Mouse (Mus musculus): ENCODE results near the gene 1700056E22Rik. TPM values are rescaled to one million over a fixed set of nuclear protein-coding genes. Genes with fewer than 3 reads are reported as not detected.

Gene 1700056E22Rik
- polyA plus RNA-seq, 1 experiment from 2014 or later, result 2.4 TPM

DNA sequence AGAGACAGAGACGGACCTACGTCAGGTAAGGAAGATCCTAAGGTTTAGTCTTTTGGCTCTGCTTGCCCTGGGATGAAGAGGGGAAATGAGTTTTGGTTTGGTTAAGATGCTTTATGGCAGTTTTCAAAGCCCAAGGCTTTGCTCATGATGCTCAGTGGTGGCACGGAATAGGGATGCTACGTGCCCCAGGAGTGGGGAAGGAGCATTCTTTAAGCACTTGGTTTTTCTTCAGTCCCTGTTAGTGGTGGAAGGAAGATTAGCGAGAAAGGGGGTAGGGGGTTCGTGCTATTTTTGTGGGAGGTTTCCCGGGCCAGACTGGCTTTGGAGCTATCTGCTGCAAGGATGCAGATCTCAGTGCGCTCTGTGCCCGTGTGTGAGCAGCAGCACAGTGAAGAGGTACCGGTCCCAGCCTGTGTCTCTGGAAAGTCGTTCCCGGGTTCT is 660 bp upstream of the 1700056E22Rik start:
- Histone ChIP-seq H3K9me3 (no peaks in the 10 kb centered on the region), H3K27ac (replicated peaks) (peak overlapping the region; percentile 87), H3K4me1 (peaks cover 53% of the 10 kb centered on the region), H3K4me3 (peak overlapping the region; percentile 85), H3K9ac (peak overlapping the region; percentile 88), H3K27me3 (replicated peaks) (no peaks in the 10 kb centered on the region), H3K4me2 (peak overlapping the region; percentile 77), H3K36me3 (peaks cover 28% of the 10 kb centered on the region)
- under 1% methylated on average over 12 of the region's 12 CpGs for WGBS
- ATAC-seq (ENCODE audit: extremely low read depth, insufficient number of reproducible peaks, low FRiP score, low TSS enrichment), result no peak

DNA sequence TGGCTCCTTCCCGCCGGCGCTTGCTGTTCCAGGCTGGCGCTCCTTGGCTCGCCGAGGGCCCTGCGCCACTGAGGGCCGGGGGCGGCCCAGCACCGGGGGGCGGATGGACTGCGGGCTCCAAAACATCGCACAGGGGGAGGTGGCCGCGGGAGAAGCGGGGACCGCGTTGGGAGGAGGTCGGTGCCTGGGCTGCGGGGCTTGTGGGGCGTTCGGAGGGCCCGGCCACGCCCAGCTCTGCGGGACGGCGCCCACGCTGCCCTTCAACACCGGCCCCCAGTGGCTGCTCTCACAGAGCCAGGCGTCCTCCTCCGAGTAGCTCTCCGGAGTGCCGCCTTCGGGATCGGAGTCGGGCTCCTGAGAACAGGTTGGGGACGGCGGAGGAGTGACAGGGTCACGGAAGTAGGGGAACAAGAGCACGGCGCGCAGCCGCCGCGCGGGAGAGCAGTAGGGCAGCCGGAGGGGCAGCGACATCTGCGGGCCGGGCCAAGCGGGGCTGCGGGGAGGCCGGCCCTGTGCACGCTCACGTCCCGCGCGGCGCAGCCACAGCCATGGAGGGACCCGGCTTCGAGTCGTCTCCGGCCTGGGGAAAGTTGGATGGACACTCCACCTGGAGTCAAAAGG is 601 bp downstream of the 1700056E22Rik start:
- peak overlapping the region; percentile 77 for H3K4me2 ChIP-seq
- no peaks in the 10 kb centered on the region for H3K27me3 ChIP-seq (replicated peaks)
- H3K4me3 ChIP-seq, result peak overlapping the region; percentile 85
- peak overlapping the region; percentile 98 for H3K9ac ChIP-seq
- H3K4me1 ChIP-seq, result peaks cover 40% of the 10 kb centered on the region
- H3K9me3 ChIP-seq, result no peaks in the 10 kb centered on the region
- peak; percentile 62 for ATAC-seq (ENCODE audit: extremely low read depth, insufficient number of reproducible peaks, low FRiP score, low TSS enrichment)
- H3K36me3 ChIP-seq, result peaks cover 18% of the 10 kb centered on the region
- WGBS, result under 1% methylated on average over 63 of the region's 63 CpGs
- H3K27ac ChIP-seq (replicated peaks), result peak overlapping the region; percentile 99

GRCm38 (mm10) chr1:184032682-184033389 is 1.3 kb downstream of the 1700056E22Rik start:
- Histone ChIP-seq H3K27ac (replicated peaks) (peak overlapping the region; percentile 99), H3K4me2 (peak overlapping the region; percentile 77), H3K4me1 (peaks cover 33% of the 10 kb centered on the region), H3K27me3 (replicated peaks) (no peaks in the 10 kb centered on the region), H3K9ac (peak overlapping the region; percentile 98), H3K4me3 (peak overlapping the region; percentile 85), H3K9me3 (no peaks in the 10 kb centered on the region), H3K36me3 (peaks cover 12% of the 10 kb centered on the region)
- 23% methylated on average over 19 of the region's 19 CpGs for WGBS
- ATAC-seq (ENCODE audit: extremely low read depth, insufficient number of reproducible peaks, low FRiP score, low TSS enrichment), result no peak

GRCm38 (mm10) chr1:184030070-184030802 is 3.9 kb downstream of the 1700056E22Rik start:
- no peak overlapping the region for H3K9ac ChIP-seq
- 82% methylated on average over 8 of the region's 8 CpGs for WGBS
- no peaks in the 10 kb centered on the region for H3K27me3 ChIP-seq (replicated peaks)
- no peak overlapping the region for H3K4me3 ChIP-seq
- no peak overlapping the region for H3K27ac ChIP-seq (replicated peaks)
- H3K4me1 ChIP-seq, result peaks cover 9% of the 10 kb centered on the region
- no peak overlapping the region for H3K4me2 ChIP-seq
- ATAC-seq (ENCODE audit: extremely low read depth, insufficient number of reproducible peaks, low FRiP score, low TSS enrichment), result no peak
- no peaks in the 10 kb centered on the region for H3K36me3 ChIP-seq
- no peaks in the 10 kb centered on the region for H3K9me3 ChIP-seq

DNA sequence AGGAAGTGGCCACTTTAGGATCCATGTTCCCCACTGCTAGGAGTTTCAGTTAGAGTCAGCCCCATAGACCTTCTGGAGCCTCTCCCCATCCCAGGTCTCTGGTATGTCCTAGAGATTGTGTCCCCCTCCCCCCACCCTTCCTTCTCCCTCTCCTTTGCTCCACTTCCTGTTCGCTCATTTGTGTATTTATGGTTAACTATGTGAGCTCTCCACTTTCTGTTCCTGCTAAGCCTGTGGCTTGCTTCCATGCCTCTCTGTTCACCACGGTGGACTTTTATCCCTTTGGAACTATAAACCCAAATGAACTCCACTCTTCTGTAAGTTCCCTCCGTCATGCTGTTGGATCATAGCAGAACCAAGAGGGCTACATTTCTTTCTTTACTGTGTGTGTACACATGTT is 7.1 kb downstream of the 1700056E22Rik start:
- no peak overlapping the region for H3K4me2 ChIP-seq
- H3K36me3 ChIP-seq, result no peaks in the 10 kb centered on the region
- H3K9ac ChIP-seq, result no peak overlapping the region
- 79% methylated on average over 3 of the region's 3 CpGs for WGBS
- H3K9me3 ChIP-seq, result no peaks in the 10 kb centered on the region
- H3K4me1 ChIP-seq, result no peaks in the 10 kb centered on the region
- no peak overlapping the region for H3K27ac ChIP-seq (replicated peaks)
- ATAC-seq (ENCODE audit: extremely low read depth, insufficient number of reproducible peaks, low FRiP score, low TSS enrichment), result no peak
- H3K27me3 ChIP-seq (replicated peaks), result no peaks in the 10 kb centered on the region
- no peak overlapping the region for H3K4me3 ChIP-seq

- Histone ChIP-seq H3K4me2 (no peak overlapping the region), H3K36me3 (no peaks in the 10 kb centered on the region), H3K27me3 (replicated peaks) (no peaks in the 10 kb centered on the region), H3K9me3 (no peaks in the 10 kb centered on the region), H3K9ac (no peak overlapping the region), H3K4me3 (no peak overlapping the region), H3K27ac (replicated peaks) (no peak overlapping the region), H3K4me1 (no peaks in the 10 kb centered on the region)
- 77% methylated on average over 5 of the region's 5 CpGs for WGBS
- ATAC-seq (ENCODE audit: extremely low read depth, insufficient number of reproducible peaks, low FRiP score, low TSS enrichment), result no peak
Measured at GRCm38 (mm10) chr1:184025079-184025478, 9.0 kb downstream of the 1700056E22Rik start.

DNA sequence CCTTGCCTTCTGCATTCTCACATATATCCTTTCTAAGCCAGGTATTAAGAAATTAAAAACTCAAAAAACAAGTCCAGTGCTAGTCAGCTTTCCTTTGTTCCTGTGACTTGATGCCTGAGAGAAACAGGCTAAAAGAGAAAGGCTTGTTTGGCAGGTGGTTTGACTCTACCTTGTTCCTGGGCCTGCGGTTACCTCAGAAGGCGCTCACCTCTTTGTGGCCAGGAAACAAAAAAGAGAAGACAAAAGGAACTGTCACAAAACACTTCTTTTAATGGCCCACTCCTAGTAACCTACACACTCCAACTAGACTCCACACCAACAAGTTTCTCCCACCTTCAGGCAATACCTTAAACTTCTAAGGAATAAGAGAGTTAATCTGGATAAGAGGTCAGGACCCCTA is 9.5 kb downstream of the 1700056E22Rik start:
- no peak overlapping the region for H3K9ac ChIP-seq
- H3K27me3 ChIP-seq (replicated peaks), result no peaks in the 10 kb centered on the region
- WGBS, result 94% methylated on average over 2 of the region's 2 CpGs
- ATAC-seq (ENCODE audit: extremely low read depth, insufficient number of reproducible peaks, low FRiP score, low TSS enrichment), result no peak
- peaks cover 4% of the 10 kb centered on the region for H3K4me1 ChIP-seq
- no peaks in the 10 kb centered on the region for H3K36me3 ChIP-seq
- H3K4me2 ChIP-seq, result no peak overlapping the region
- no peak overlapping the region for H3K27ac ChIP-seq (replicated peaks)
- H3K4me3 ChIP-seq, result no peak overlapping the region
- H3K9me3 ChIP-seq, result no peaks in the 10 kb centered on the region

- WGBS, result 51% methylated on average over 2 of the region's 2 CpGs
- no peak for ATAC-seq (ENCODE audit: extremely low read depth, insufficient number of reproducible peaks, low FRiP score, low TSS enrichment)
- H3K27ac ChIP-seq (replicated peaks), result no peak overlapping the region
- H3K4me1 ChIP-seq, result peaks cover 11% of the 10 kb centered on the region
- no peaks in the 10 kb centered on the region for H3K9me3 ChIP-seq
- no peak overlapping the region for H3K4me3 ChIP-seq
- H3K9ac ChIP-seq, result no peak overlapping the region
- H3K4me2 ChIP-seq, result no peak overlapping the region
- no peaks in the 10 kb centered on the region for H3K36me3 ChIP-seq
- no peaks in the 10 kb centered on the region for H3K27me3 ChIP-seq (replicated peaks)
Measured at GRCm38 (mm10) chr1:184023971-184024370, 10.1 kb downstream of the 1700056E22Rik start.

- Histone ChIP-seq H3K27me3 (replicated peaks) (no peaks in the 10 kb centered on the region), H3K27ac (replicated peaks) (no peak overlapping the region), H3K4me1 (peaks cover 11% of the 10 kb centered on the region), H3K9ac (no peak overlapping the region), H3K9me3 (no peaks in the 10 kb centered on the region), H3K4me3 (no peak overlapping the region), H3K4me2 (no peak overlapping the region), H3K36me3 (no peaks in the 10 kb centered on the region)
- 13% methylated on average over 6 of the region's 6 CpGs for WGBS
- peak; percentile 38; the same call in 1 of the 2 replicates for ATAC-seq (ENCODE audit: extremely low read depth, insufficient number of reproducible peaks, low FRiP score, low TSS enrichment)
Measured at GRCm38 (mm10) chr1:184019722-184020107, 14.4 kb downstream of the 1700056E22Rik start.

DNA sequence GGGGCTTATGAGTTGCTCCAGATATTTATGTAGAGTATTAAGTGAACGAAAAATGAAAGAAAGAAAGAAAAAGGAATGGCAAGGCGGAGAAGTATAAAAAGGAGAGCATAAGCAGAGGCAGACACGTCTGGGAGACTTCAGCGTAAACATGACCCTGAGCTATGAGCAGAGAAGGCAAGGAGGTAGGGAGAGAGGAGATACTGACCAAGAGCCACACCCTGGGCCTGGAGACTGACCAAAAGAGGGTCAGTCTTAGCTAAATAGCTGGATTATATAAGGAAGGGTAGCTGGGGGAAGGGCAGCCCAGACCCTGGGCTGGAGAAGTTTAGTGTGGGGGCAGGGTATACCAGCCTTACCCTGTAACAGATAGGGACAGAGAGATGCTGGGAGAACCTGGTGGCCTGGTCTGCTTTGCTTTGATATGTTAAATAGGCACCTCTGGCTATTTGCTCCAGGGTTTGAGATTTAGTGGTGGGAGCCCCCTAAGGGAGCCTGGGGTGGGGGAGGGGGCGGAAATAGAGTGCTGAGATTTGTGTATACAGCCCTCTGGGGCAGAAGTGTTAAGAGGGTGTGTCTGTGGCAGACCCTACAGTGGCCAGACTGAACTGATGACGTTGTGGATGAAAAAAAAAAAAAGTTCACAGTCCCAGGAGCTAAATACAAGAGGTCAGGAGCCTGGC is 14.9 kb downstream of the 1700056E22Rik start:
- Histone ChIP-seq H3K27me3 (replicated peaks) (no peaks in the 10 kb centered on the region), H3K27ac (replicated peaks) (no peak overlapping the region), H3K36me3 (no peaks in the 10 kb centered on the region), H3K4me2 (no peak overlapping the region), H3K9ac (no peak overlapping the region), H3K4me3 (no peak overlapping the region), H3K4me1 (peaks cover 11% of the 10 kb centered on the region), H3K9me3 (no peaks in the 10 kb centered on the region)
- WGBS, result 47% methylated on average over 6 of the region's 6 CpGs
- ATAC-seq (ENCODE audit: extremely low read depth, insufficient number of reproducible peaks, low FRiP score, low TSS enrichment), result peak; percentile 37; the same call in 1 of the 2 replicates

GRCm38 (mm10) chr1:184017606-184018005 is 16.5 kb downstream of the 1700056E22Rik start:
- no peak for ATAC-seq (ENCODE audit: extremely low read depth, insufficient number of reproducible peaks, low FRiP score, low TSS enrichment)
- H3K4me3 ChIP-seq, result no peak overlapping the region
- no peaks in the 10 kb centered on the region for H3K36me3 ChIP-seq
- no peak overlapping the region for H3K9ac ChIP-seq
- no peaks in the 10 kb centered on the region for H3K27me3 ChIP-seq (replicated peaks)
- no peak overlapping the region for H3K4me2 ChIP-seq
- WGBS, result 88% methylated on average over 2 of the region's 2 CpGs
- peaks cover 11% of the 10 kb centered on the region for H3K4me1 ChIP-seq
- no peak overlapping the region for H3K27ac ChIP-seq (replicated peaks)
- no peaks in the 10 kb centered on the region for H3K9me3 ChIP-seq
